ENCODE assay signal across 8 mouse cellular contexts in genomic region chr3:152122720-152123119, GRCm38 (mm10). TPM values are rescaled to one million over a fixed set of nuclear protein-coding genes. Genes with fewer than 3 reads are reported as not detected.
DNase-seq lines count a peak whose midpoint lies in the region; ATAC-seq lines count a peak whose summit lies in the region.

No protein-coding gene starts in this region.

- peak overlapping the region; percentile 86 for H3K27ac ChIP-seq in liver, embryonic 12.5 days

- peak overlapping the region; percentile 58 for H3K4me2 ChIP-seq in liver, embryonic 12.5 days

- peaks cover 68% of the 10 kb centered on the region for H3K4me1 ChIP-seq in erythroblast, embryonic 14.5 days (ENCODE audit: control insufficient read depth)
- peaks cover 52% of the 10 kb centered on the region for H3K4me1 ChIP-seq in liver, embryonic 12.5 days

- peak overlapping the region; percentile 39; the same call in 1 of the 2 replicates for H3K9ac ChIP-seq in liver, embryonic 12.5 days

- peak overlapping the region; percentile 34 for H3K4me3 ChIP-seq in erythroblast, embryonic 14.5 days (replicated peaks)
- H3K4me3 ChIP-seq in liver, embryonic 12.5 days: no peak overlapping the region

- DNase-seq in kidney, adult 9 months: peak; percentile 35
- no peak for DNase-seq in kidney, adult 11 months
- DNase-seq in retina, embryonic 14.5 days (ENCODE audit: low spot score): no peak
- DNase-seq in right cerebral cortex, adult 18-20 months: no peak
- DNase-seq in cerebellum, adult 11 months: no peak

- H3K27me3 ChIP-seq in erythroblast, embryonic 14.5 days (ENCODE audit: control insufficient read depth): peaks cover 11% of the 10 kb centered on the region
- H3K27me3 ChIP-seq in liver, embryonic 12.5 days (replicated peaks): no peaks in the 10 kb centered on the region

- WGBS in liver, embryonic 12.5 days (ENCODE audit: insufficient replicate concordance): 15% methylated on average over 3 of the region's 3 CpGs

- ATAC-seq in liver, embryonic 12.5 days: peak; percentile 95
- peak; percentile 39; the same call in 1 of the 2 replicates for ATAC-seq in neutrophil, adult 5-6 weeks (ENCODE audit: extremely low read depth, insufficient number of reproducible peaks, low FRiP score, poor library complexity, severe bottlenecking)

- peaks cover 7% of the 10 kb centered on the region for H3K9me3 ChIP-seq in erythroblast, embryonic 14.5 days (ENCODE audit: control insufficient read depth, low read length)
- no peaks in the 10 kb centered on the region for H3K9me3 ChIP-seq in liver, embryonic 12.5 days (replicated peaks)

- no peaks in the 10 kb centered on the region; the same call in 1 of the 2 replicates for H3K36me3 ChIP-seq in erythroblast, embryonic 14.5 days (ENCODE audit: control insufficient read depth)
- no peaks in the 10 kb centered on the region for H3K36me3 ChIP-seq in liver, embryonic 12.5 days

RNA-seq across cellular contexts. Expression of gene Gipc2, which starts 43.3 kb away (rescaled TPM):
- polyA plus RNA-seq in erythroblast, embryonic 14.5 days (2012): not detected in 2 replicates
- 11.3 and 12.3 TPM in 2 replicates for polyA plus RNA-seq in liver, embryonic 12.5 days (2016; fragmentation: Nextera tagmentation; extraction: Ambion mirVana)
- total RNA-seq in neutrophil, adult 5-6 weeks (2017): not detected in 2 replicates

Comparison
In these comparisons a context has a peak if more than half of its experiments do, and no peak if none do; other contexts are left out.
1. RNA of gene Gipc2, which starts 43.3 kb away (polyA plus RNA-seq): 11.3 to 12.3 TPM in liver, embryonic 12.5 days; not detected in erythroblast, embryonic 14.5 days; every median in the first group is over 10 times any median in the second.